Mouse (Mus musculus) heart, adult 2 months (tissue): Measurements from ENCODE around the gene Pknox2.

ENCODE experiments used
- CTCF ChIP-seq: fragments of 200-600 bp; IDR thresholded peaks from 2 replicates; pipeline ENCODE4 v1.8.1; 2022; ENCODE audit warnings: antibody characterized with exemption, mild to moderate bottlenecking, moderate library complexity
- EP300 ChIP-seq: fragments of 200-500 bp; IDR thresholded peaks from 2 replicates; pipeline ENCODE4 v1.6.1; 2011; ENCODE audit warnings: low read depth, low read length, control low read depth; ENCODE audit not compliant: insufficient read depth
- POLR2A ChIP-seq: fragments of 200-500 bp; IDR thresholded peaks from 2 replicates; pipeline ENCODE4 v1.6.1; 2011; ENCODE audit warnings: mild to moderate bottlenecking, low read depth, low read length, control low read depth; ENCODE audit not compliant: insufficient read depth

GRCm38 (mm10) chr9:37067473-37067830, 79.8 kb downstream of the Pknox2 start:
- TF ChIP-seq CTCF (no peak), POLR2A (no peak), EP300 (no peak)
